Mouse (Mus musculus): ENCODE data around the gene Atg2a.

GRCm38 (mm10) chr19:6206716-6207115 is 34.8 kb upstream of the Atg2a start:
- TF ChIP-seq POLR2A (IDR thresholded peaks at IDR 0.05; ENCODE audit: low read depth, low read length) = no peak
- TF ChIP-seq ETS1 (conservative IDR thresholded peaks at IDR 0.05; ENCODE audit: low read depth, low read length) = no peak
- TF ChIP-seq MXI1 (IDR thresholded peaks at IDR 0.05; ENCODE audit: low read depth, low read length) = no peak
- no peak for TF ChIP-seq E2F4 (IDR thresholded peaks at IDR 0.05; ENCODE audit: insufficient replicate concordance, low read depth, low read length)
- TF ChIP-seq CHD2 (IDR thresholded peaks at IDR 0.05; ENCODE audit: low read length) = no peak
